Mouse (Mus musculus) thymus, postnatal 10 days (tissue): ENCODE data around the gene Rap1gap.

Experiments
- DNase-seq, 2 experiments: peaks; one replicate each; pipeline ENCODE4 v3.0.0; 2021; ENCODE audit warnings: low spot score in 2 of 2

Gene Rap1gap

DNA sequence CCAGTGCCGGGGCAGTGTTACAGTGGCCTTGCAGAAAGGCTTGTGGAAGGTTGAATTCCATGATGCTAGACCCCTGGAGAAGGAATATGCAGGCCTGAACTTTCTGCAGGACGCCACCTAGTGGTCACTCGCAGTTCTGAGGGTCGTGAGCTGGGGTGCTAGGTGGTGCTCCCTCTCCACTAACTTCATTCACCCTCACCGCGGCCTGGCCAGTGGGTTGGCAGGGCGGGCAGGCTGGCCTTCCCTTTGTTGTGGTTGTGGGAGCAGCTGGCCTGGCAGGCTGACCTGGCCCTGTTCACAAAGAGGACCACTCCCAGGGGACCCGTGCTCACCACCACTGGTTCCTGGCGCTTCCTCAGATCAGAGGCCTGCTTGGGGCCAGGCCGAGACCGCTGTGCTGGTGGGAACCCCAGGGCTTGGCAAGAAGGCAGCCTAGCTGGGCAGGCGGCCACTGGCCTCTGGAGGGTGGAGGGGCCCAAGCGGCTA is 80.0 kb downstream of the Rap1gap start:
- DNase-seq = no peak

DNA sequence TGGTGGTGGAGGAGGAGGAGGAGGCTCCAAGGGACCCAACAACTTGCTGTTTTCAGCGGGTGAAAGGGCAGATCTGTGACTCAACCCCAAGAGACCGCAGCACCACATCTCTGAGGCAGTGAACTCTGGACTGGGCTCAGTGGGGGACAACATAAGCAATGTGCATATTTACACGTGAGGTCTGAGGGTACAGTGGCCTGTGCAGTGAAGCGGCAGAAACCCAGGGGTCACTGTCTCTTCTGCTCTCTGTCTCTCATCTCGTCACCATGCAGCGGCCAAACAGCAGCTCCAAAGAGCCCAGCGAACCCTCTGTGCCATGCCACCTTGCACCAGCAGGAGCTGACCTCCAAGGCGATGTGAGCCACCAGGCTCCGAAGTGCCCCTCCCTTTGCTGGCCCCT is 82.6 kb downstream of the Rap1gap start:
- DNase-seq = no peak

- DNase-seq = no peak
These were observed 83.1 kb downstream of the Rap1gap start for GRCm38 (mm10) chr4:137747590-137747989.

GRCm38 (mm10) chr4:137748726-137749125 is 84.2 kb downstream of the Rap1gap start:
- no peak for DNase-seq

DNA sequence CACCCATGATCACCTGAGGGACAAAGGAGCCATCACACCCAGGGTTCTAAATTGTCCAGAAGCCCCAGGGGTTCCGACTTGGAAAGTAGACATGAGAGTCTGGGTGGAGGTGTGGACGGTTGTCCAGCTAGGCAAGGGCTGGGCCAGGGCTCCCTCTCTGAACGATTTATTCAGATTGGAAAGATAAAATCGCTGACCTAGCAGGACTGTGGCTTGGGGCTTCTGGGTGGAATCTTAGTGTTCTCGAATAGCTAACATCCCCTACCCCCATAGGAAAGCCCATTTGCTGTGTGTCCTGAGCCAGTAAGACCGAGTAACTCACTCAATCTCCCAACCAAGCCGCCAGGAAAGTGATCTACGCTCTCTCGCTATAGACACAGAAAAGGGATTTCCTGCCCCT is 85.2 kb downstream of the Rap1gap start:
- no peak for DNase-seq

GRCm38 (mm10) chr4:137750121-137750520 is 85.6 kb downstream of the Rap1gap start:
- DNase-seq = no peak

- no peak for DNase-seq
These were observed 86.8 kb downstream of the Rap1gap start for GRCm38 (mm10) chr4:137751310-137751709.

DNA sequence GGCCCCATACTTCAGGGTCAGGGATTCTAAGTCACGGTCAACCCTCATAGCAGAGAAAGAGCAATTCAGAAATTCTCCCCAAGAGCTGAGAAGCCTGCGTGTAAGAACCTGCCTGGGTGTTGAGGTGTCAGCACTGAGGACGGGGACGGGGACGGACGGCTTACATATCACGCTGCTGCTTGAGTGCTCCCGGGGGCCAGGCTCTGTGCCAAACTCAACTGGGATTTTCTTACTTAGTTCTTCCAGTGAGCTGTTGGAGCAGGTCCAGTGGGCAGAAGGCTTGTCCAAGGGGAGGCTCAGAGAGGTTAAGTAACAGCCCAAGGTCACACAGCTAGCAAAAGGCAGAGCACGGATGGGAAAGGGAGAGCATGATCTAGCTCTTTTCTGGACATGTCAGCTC is 87.2 kb downstream of the Rap1gap start:
- DNase-seq = no peak

DNA sequence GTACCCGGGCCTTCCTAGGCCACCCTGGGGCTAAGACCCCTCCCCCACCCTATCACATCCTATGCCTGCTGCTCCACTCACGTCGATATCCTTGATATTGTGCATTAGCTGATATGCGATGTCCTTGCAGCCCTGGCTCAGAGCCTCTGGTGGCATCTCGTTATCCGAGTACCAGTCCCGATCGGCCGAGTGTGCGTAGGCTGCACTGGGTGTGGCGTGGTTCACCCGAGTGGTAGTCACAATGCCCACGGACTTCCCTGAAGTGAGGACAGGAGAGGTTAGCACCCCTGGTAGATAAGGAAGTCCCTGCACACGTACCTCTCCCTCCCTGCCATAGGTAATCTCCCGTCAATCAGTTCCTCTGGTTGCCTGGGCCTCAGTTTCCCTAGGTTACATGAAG is 87.9 kb downstream of the Rap1gap start:
- DNase-seq = no peak

GRCm38 (mm10) chr4:137753199-137753598 is 88.7 kb downstream of the Rap1gap start:
- no peak for DNase-seq

DNA sequence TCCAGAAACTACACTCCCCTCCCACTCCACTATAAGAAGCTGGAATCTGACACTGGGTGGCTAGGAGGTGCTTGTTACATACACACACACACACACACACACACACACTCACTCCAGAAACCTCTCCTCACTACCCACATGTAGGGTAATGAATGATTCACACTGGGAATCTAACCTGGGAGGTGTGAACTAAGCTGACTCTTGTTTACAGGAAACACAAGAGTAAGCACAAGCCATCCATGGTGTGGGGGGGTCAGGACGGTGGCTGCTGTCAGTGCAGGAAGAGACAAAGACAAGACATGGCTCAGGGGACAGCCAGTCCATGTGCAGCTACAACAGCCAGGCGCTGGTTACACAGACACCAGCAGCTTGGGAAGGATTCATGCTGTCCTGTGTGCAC is 89.9 kb downstream of the Rap1gap start:
- no peak for DNase-seq

GRCm38 (mm10) chr4:137762886-137763285 is 98.4 kb downstream of the Rap1gap start:
- no peak for DNase-seq

DNA sequence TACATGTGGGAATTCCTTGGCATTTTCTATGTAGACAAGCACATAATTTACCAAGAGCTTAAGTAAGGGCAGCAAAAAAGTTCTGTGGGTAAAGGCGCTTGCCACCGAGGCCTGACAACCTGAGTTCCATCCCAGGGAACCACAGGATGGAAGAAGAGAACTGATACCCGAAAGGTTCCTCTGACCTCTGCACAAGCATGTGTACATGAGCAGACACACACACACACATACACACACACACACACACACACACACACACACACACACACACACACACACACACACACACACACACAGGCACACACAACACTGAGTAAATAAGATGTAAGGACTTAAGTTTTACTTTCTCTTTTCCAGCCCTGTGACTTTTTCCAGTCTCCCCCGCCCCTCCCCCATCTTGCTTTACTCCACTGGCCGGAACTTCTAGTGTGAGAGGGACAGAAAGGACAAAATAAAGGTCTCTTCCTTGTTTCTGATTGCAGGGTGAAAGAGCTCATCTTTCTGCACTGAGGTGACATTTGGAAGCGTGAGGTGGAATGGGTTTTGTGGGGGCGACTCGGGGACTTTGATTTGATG is 99.5 kb downstream of the Rap1gap start:
- DNase-seq = no peak

GRCm38 (mm10) chr4:137764621-137765020 is 100.1 kb downstream of the Rap1gap start:
- DNase-seq = no peak

DNA sequence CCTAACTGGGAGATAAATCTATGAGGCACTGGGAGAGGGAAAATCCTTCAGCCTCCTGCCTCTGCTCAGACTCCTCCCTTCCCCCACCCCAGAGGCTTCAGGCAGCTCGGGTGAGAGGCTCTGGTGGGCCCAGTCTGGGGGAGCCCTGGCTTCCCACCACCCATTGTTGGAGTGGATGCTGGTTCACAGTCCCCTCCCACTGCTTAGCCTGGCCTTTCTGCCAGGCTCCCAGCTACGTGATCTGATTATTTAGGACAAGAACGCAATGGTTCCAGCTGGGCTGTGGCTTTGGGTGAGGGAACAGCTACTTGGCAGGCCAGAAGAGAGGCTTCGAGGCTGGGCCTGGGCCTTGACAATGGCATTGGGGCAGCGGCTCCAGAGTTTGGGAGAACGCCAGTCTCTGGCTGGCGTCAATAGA is 101.0 kb downstream of the Rap1gap start:
- no peak for DNase-seq

GRCm38 (mm10) chr4:137766365-137766764 is 101.8 kb downstream of the Rap1gap start:
- DNase-seq = no peak

DNA sequence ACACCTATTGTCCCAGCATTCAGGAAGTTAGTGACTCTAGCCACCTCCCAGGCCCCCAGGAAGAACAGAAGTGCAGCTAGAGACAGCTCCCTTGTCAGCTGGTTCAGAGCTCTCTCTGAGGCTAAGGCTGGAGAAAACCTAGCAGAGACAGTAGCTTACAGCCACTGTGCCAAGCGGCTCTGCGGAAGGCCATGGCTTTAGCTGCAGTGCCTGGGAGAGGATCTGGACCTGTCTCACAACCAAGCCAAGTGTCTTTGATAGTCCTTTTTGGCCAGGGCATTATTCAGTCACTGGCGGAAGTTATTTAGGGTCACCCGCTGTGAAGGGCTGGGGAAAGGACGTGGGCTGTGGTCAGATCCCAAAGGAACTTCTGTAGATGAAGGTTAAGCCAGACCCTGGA is 103.9 kb downstream of the Rap1gap start:
- no peak for DNase-seq

DNA sequence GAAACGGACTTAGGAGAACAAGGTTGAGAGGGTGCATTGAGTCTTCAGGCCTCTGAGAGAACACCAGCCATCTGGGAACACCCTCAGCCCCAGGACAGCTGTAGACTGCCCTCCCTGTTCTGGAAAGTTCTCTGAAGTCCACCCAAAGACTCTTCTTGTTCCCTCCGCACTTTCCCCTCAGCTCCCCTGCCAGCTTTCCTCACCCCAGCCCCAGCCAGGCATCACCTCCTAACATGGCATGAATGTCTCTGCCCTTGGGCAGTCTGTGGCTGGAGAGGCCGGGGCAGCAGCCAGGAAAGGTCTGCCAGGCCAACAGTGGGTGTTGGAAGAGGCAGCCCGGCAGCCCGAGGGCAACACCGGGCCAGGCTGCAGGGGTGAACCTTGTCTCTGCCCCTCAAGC is 104.3 kb downstream of the Rap1gap start:
- no peak for DNase-seq

DNA sequence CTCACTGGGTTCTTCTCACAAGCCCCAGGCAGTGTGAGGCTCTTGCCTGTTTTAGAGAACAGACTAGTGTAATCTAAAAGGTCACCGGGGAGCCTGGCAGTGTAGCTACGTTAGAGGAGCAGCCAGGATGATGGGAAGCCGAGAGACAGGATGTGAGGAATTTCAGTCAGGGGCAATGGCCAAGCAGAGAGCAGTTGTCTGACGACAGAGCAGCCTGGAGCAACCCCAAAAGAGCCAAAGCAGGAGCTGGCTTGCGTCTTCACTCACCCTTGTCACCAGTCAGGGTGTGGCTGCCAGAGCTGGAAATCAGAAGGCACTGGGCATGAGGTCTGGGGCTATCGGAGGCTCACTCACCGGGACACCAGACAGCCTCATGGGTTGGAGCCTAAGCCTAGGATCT is 105.1 kb downstream of the Rap1gap start:
- DNase-seq = no peak

- no peak for DNase-seq
These were observed 106.5 kb downstream of the Rap1gap start for GRCm38 (mm10) chr4:137770901-137771612.

- DNase-seq = no peak
These were observed 107.2 kb downstream of the Rap1gap start for GRCm38 (mm10) chr4:137771749-137772148.

- DNase-seq = no peak
These were observed 108.0 kb downstream of the Rap1gap start for GRCm38 (mm10) chr4:137772438-137773056.

DNA sequence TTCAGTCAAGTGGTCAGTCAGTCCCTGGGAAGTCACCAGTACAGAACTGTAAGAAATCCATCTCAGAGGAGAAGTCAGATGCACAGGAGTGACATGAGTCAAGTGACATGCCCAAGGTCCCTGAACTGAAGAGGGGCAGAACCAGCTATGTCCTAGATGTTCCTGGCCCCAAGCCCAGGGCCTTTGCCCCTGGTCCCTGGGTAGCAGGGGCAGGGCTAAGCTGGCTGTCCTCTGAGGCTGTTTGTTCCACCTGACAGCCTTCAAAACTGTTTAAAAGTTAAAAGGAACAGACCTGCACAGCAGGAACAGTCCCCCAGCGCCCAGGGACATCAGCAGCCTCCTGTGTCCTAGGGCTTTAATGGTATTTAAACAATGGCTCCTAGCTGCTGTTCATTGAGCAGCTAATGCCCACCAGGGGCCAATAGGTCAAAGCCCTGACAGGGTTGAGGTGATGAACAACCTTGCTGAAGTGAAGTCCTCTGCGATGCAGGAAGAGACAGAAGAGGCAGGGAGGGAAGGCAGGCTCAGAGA is 108.9 kb downstream of the Rap1gap start:
- DNase-seq = no peak
